Mouse (Mus musculus): Measurements from ENCODE around the gene Rapgef6. TPM values are rescaled to one million over a fixed set of nuclear protein-coding genes. Genes with fewer than 3 reads are reported as not detected.
"Not testable (repeated sequence)": the region's sequence is repeated elsewhere in the genome, so short reads cannot be mapped to it uniquely, and the experiment has no call there.

Rapgef6 gene
- total RNA-seq, 2 experiments from 2014 or later: 47.6 to 59.0 TPM

- ATAC-seq (replicated peaks; ENCODE audit: low FRiP score, low TSS enrichment, poor library complexity, severe bottlenecking): no peak
These were observed 40.1 kb downstream of the Rapgef6 start for GRCm38 (mm10) chr11:54562761-54563160.

- ATAC-seq (replicated peaks; ENCODE audit: low FRiP score, low TSS enrichment, poor library complexity, severe bottlenecking): no peak
These were observed 45.3 kb downstream of the Rapgef6 start for GRCm38 (mm10) chr11:54567959-54568358.

GRCm38 (mm10) chr11:54574741-54575140 is 52.1 kb downstream of the Rapgef6 start:
- ATAC-seq (replicated peaks; ENCODE audit: low FRiP score, low TSS enrichment, poor library complexity, severe bottlenecking): no peak

GRCm38 (mm10) chr11:54592585-54592984 is 69.9 kb downstream of the Rapgef6 start:
- no peak for ATAC-seq (replicated peaks; ENCODE audit: low FRiP score, low TSS enrichment, poor library complexity, severe bottlenecking)

GRCm38 (mm10) chr11:54594049-54594448 is 71.4 kb downstream of the Rapgef6 start:
- ATAC-seq (replicated peaks; ENCODE audit: low FRiP score, low TSS enrichment, poor library complexity, severe bottlenecking): no peak

- peak; percentile 89 for ATAC-seq (replicated peaks; ENCODE audit: low FRiP score, low TSS enrichment, poor library complexity, severe bottlenecking)
These were observed 72.4 kb downstream of the Rapgef6 start for GRCm38 (mm10) chr11:54595053-54595452.

- ATAC-seq (replicated peaks; ENCODE audit: low FRiP score, low TSS enrichment, poor library complexity, severe bottlenecking): no peak
These were observed 73.4 kb downstream of the Rapgef6 start for GRCm38 (mm10) chr11:54595905-54596555.

GRCm38 (mm10) chr11:54597902-54598447 is 75.3 kb downstream of the Rapgef6 start:
- ATAC-seq (replicated peaks; ENCODE audit: low FRiP score, low TSS enrichment, poor library complexity, severe bottlenecking): peak; percentile 86

GRCm38 (mm10) chr11:54601121-54601520 is 78.5 kb downstream of the Rapgef6 start:
- no peak for ATAC-seq (replicated peaks; ENCODE audit: low FRiP score, low TSS enrichment, poor library complexity, severe bottlenecking)

GRCm38 (mm10) chr11:54602764-54603163 is 80.1 kb downstream of the Rapgef6 start:
- ATAC-seq (replicated peaks; ENCODE audit: low FRiP score, low TSS enrichment, poor library complexity, severe bottlenecking): not testable (repeated sequence)

- no peak for ATAC-seq (replicated peaks; ENCODE audit: low FRiP score, low TSS enrichment, poor library complexity, severe bottlenecking)
These were observed 81.8 kb downstream of the Rapgef6 start for GRCm38 (mm10) chr11:54604415-54604814.

GRCm38 (mm10) chr11:54613628-54614027 is 91.0 kb downstream of the Rapgef6 start:
- ATAC-seq (replicated peaks; ENCODE audit: low FRiP score, low TSS enrichment, poor library complexity, severe bottlenecking): no peak

- ATAC-seq (replicated peaks; ENCODE audit: low FRiP score, low TSS enrichment, poor library complexity, severe bottlenecking): no peak
These were observed 91.9 kb downstream of the Rapgef6 start for GRCm38 (mm10) chr11:54614560-54614959.

GRCm38 (mm10) chr11:54618841-54619240 is 96.2 kb downstream of the Rapgef6 start:
- no peak for ATAC-seq (replicated peaks; ENCODE audit: low FRiP score, low TSS enrichment, poor library complexity, severe bottlenecking)

- no peak for ATAC-seq (replicated peaks; ENCODE audit: low FRiP score, low TSS enrichment, poor library complexity, severe bottlenecking)
These were observed 99.1 kb downstream of the Rapgef6 start for GRCm38 (mm10) chr11:54621725-54622124.

- no peak for ATAC-seq (replicated peaks; ENCODE audit: low FRiP score, low TSS enrichment, poor library complexity, severe bottlenecking)
These were observed 104.3 kb downstream of the Rapgef6 start for GRCm38 (mm10) chr11:54626905-54627304.

- ATAC-seq (replicated peaks; ENCODE audit: low FRiP score, low TSS enrichment, poor library complexity, severe bottlenecking): no peak
These were observed 123.8 kb downstream of the Rapgef6 start for GRCm38 (mm10) chr11:54646420-54646819.

- ATAC-seq (replicated peaks; ENCODE audit: low FRiP score, low TSS enrichment, poor library complexity, severe bottlenecking): no peak
These were observed 125.9 kb downstream of the Rapgef6 start for GRCm38 (mm10) chr11:54648573-54648972.

GRCm38 (mm10) chr11:54655420-54655819 is 132.8 kb downstream of the Rapgef6 start:
- no peak for ATAC-seq (replicated peaks; ENCODE audit: low FRiP score, low TSS enrichment, poor library complexity, severe bottlenecking)

- ATAC-seq (replicated peaks; ENCODE audit: low FRiP score, low TSS enrichment, poor library complexity, severe bottlenecking): no peak
These were observed 151.1 kb downstream of the Rapgef6 start for GRCm38 (mm10) chr11:54673575-54674298.
